Mouse (Mus musculus) thymus, adult 2 months (tissue): ENCODE measurements at regions not wholly inside any gene's neighbourhood (a gene's known extent, or its start where the extent isn't known, plus 50 kb on each side); places are given as distances from the start of the nearest gene placed in this dataset.

ENCODE experiments used
- CTCF ChIP-seq: fragments of 200-500 bp; IDR thresholded peaks from 2 replicates; pipeline ENCODE4 v1.5.1; 2012; ENCODE audit warnings: mild to moderate bottlenecking, control low read depth, low read length, moderate library complexity, borderline replicate concordance; ENCODE audit not compliant: control insufficient read depth, poor library complexity, insufficient read depth; ENCODE audit errors: extremely low read depth
- POLR2A ChIP-seq: fragments of 200-500 bp; IDR thresholded peaks from 2 replicates; pipeline ENCODE4 v1.6.1; 2012; ENCODE audit warnings: mild to moderate bottlenecking, low read length, control low read depth, moderate library complexity; ENCODE audit not compliant: control insufficient read depth, poor library complexity, insufficient read depth; ENCODE audit errors: extremely low read depth

DNA sequence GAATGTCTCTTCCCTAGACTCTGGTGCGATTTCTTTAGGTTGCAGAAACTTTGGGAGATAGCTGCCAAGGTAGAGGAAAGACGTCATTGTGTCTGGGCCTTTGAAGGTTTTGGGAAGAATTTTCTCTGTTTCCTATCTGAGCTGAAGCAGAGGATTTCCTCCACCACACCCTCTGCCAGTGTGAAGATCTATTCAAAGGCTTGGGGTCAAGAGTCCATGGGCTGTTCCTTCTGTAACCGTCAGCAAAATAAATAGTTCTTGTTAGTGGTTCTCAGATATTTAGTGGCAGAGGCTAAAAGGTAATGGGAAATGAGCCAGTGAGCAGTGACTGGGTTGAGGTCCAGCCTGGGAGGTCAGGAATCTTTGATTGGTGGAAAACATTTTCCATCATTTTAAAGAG, 313.0 kb downstream of the Ets1 start:
- TF ChIP-seq CTCF: no peak
- no peak for TF ChIP-seq POLR2A
